Mouse (Mus musculus) C2C12 (cell line): ENCODE results near the gene Col4a1.

ENCODE experiments used
- CEBPB ChIP-seq: IDR thresholded peaks from one replicate; pipeline ENCODE4 v1.6.1; 2011; ENCODE audit warnings: low read depth, mild to moderate bottlenecking, control low read depth, moderate library complexity
- CTCF ChIP-seq: IDR thresholded peaks from one replicate; pipeline ENCODE4 v1.5.1; 2011; ENCODE audit not compliant: control insufficient read depth, insufficient read depth, insufficient read length
- FOSL1 ChIP-seq: IDR thresholded peaks from one replicate; pipeline ENCODE4 v1.8.0; 2011; ENCODE audit warnings: mild to moderate bottlenecking, low read length; ENCODE audit not compliant: poor library complexity, insufficient read depth, severe bottlenecking
- MAX ChIP-seq: IDR thresholded peaks from one replicate; pipeline ENCODE4 v1.6.1; 2011; ENCODE audit warnings: mild to moderate bottlenecking, control low read depth
- MYOD1 ChIP-seq: IDR thresholded peaks from one replicate; pipeline ENCODE4 v1.6.1; 2011; ENCODE audit warnings: low read depth; ENCODE audit not compliant: control insufficient read depth, insufficient read length
- MYOG ChIP-seq: IDR thresholded peaks from one replicate; pipeline ENCODE4 v1.6.1; 2011; ENCODE audit not compliant: control insufficient read depth, insufficient read length; ENCODE audit errors: extremely low read depth
- USF1 ChIP-seq: IDR thresholded peaks from one replicate; pipeline ENCODE4 v1.6.1; 2011; ENCODE audit warnings: low read depth, mild to moderate bottlenecking, control low read depth, moderate library complexity

DNA sequence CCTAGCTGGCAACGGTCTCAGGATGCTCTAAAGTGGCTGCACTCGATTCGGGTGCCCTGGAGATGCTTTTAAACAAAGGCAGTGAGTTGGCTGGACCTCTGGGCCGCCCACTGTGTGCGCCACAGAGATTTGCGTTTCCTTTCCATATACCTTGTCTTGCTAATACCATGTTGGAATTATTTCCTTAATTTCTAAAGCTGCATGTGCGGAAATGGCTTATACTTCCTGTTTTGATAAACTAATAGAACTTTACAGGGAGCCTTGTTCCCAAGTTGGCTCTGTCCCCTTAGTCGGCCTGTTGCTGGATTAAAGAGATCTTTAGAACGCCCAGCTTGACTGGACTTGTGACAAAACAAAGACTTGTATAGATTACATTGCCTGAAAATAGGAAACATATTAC, 35.1 kb upstream of the Col4a1 start:
- TF ChIP-seq CTCF: no peak
- TF ChIP-seq MYOG: no peak
- no peak for TF ChIP-seq MAX
- no peak for TF ChIP-seq MYOD1
- no peak for TF ChIP-seq USF1
- TF ChIP-seq FOSL1: no peak
- no peak for TF ChIP-seq CEBPB
